Mouse (Mus musculus) embryonic fibroblast, embryonic 13.5 days (primary cell): ENCODE results near the gene Polr3b.

Source experiments
- CTCF ChIP-seq: IDR thresholded peaks from 2 replicates; pipeline ENCODE4 v1.5.1; 2011; ENCODE audit warnings: mild to moderate bottlenecking, control low read depth, low read length, moderate library complexity, borderline replicate concordance; ENCODE audit not compliant: insufficient read depth
- POLR2A ChIP-seq: IDR thresholded peaks from 2 replicates; pipeline ENCODE4 v1.6.1; 2011; ENCODE audit warnings: low read depth, mild to moderate bottlenecking, control low read depth, low read length, moderate library complexity

DNA sequence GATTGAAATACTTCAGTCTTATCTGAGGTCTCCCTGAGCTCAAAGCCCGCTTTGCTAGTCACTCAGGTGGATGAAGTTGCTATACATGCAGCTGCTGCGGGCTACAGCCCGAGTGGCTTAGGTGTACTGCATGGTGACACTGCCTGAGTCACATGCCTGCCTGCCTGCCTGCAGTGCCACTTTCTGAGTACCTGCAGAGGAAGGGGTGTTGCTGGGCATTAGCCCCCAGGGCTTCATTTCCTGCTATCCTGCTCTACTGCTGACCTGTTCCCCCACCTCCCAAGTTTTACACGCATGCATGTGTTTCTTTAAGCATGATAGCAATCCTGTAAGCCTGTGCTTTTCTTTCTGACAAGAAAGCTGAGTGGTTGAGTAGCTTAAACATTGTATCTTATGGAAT is 65.6 kb downstream of the Polr3b start:
- TF ChIP-seq POLR2A (no peak), CTCF (no peak)
